Mouse (Mus musculus) layer of hippocampus, postnatal 10 days (tissue): Measurements from ENCODE around the gene Tspan10. TPM values are rescaled to one million over a fixed set of nuclear protein-coding genes. Genes with fewer than 3 reads are reported as not detected.
A peak's percentile ranks its signal among the peaks of the same experiment; 100 is the strongest.
"Not testable (repeated sequence)": the region's sequence is repeated elsewhere in the genome, so short reads cannot be mapped to it uniquely, and the experiment has no call there.

Source experiments
- DNase-seq, 2 experiments: peaks; one replicate each; pipeline ENCODE4 v3.0.0; 2021; ENCODE audit warnings: low spot score in 2 of 2
- long read RNA-seq: library from polyadenylated mRNA; stranded (forward); transcript quantifications from one replicate; pipeline ENCODE4 v2.0.0, GENCODE M21; 2023
- total RNA-seq, 2 experiments: library from RNA; stranded (reverse); gene quantifications; 2 replicates each; pipeline ENCODE4 v1.2.3; 2021

Tspan10 gene
- 10 to 100 TPM in 1 of 2 experiments, not detected in 1; 12.5 TPM for total RNA-seq
- long read RNA-seq, partial matches to known transcripts = 1 of 2 reads
- long read RNA-seq, other reads (novel, unspliced or antisense) = 0 of 2 reads

DNA sequence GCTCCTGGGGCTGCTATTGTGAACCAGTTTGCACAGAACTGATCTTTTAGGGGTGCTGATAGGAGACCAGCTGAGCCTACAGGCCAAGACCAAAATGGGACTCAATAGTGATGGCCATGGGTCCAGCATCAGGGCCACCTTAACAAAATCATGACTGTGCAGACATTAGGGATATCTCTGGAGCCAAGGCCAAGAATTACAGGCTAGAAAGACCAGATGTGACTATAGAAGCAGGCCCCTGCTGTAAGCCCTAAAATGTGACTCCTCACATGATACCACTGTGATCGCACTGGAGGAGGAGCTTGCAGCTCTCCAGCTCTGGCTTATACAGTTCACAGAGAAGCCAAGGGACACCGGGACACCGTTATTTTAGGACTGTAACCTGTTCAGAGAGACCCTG is at the start of gene Tspan10:
Gene Tspan10, plus strand, starts transcription at position 301 of the 400 bp plus-strand sequence.
- DNase-seq = no peak

DNA sequence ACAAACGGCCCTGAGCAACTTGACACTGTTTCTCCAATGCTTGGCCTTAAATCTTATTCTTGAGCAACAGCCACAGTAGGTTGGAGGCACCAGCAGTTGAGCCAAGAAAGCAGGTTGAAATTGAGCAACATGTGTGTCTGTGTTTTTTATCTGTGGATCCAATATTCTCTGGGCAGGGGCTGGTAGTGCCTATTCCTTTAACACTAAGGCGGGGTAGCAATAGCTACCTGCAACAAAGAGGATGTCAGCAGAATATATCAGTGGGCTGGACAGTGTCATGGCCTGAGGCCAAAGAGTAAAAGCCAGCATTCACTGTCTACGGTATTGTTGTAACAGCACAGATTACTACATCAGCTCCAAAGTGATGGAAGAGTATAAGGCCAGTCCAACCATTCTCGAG is 46.8 kb upstream of the Tspan10 start:
- DNase-seq = no peak

GRCm38 (mm10) chr11:120397602-120398001 is 44.8 kb upstream of the Tspan10 start:
- no peak for DNase-seq

DNA sequence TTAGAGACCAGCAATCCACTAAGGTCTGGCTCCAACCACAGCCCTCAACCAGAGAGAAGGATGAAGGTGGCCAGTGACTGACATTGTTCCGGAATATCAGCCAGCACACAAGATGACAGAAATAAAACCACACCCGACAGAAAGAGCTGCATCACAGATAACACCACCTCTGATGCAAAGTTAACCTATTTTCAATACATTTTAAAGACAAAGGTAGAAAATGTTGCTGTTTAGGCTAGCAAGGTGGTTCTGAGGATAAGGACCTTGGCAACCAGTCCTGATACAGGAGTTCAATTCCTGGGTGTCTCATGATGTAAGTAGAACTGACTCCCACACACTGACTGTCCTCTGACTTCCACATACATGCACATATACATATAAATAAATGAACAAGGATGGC is 43.1 kb upstream of the Tspan10 start:
- no peak for DNase-seq

DNA sequence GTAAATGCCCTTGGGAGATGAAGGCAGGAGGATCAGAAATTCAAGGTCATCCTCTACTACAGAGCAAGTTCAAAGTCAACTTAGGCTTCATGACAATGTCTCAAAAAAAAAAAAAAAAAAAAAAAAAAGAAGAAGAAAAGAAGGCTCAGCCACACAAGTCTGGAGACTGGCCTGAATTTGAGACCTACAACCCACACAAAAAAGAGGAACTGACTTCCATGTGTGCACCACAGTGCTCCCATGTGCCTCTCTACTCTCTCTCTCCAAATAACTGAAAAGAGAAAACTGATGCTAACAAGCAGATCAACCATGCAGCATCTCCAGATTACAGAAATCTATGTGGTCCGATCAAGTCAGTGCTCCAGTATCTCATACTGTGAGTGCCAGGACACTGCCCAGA is 37.6 kb upstream of the Tspan10 start:
- no peak for DNase-seq

DNA sequence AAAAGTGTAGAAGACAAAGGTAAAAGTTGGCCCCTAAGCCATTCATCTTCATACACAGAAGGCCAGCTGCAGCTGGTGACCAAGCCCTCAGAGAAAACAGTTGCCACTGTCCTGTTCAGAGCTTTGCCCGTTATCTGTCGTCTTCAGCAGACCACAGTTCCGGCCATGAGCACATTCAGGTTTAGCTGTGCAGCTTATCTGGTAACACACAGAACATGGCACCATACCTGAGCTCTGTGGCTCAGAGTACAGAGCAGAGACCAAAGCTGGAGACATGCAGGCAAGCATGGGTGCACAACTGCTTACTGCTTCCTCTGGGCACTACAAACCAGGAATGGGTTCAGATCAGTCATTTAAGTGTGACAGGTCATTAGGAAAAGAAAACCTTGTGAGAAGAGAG is 36.6 kb upstream of the Tspan10 start:
- no peak for DNase-seq

DNA sequence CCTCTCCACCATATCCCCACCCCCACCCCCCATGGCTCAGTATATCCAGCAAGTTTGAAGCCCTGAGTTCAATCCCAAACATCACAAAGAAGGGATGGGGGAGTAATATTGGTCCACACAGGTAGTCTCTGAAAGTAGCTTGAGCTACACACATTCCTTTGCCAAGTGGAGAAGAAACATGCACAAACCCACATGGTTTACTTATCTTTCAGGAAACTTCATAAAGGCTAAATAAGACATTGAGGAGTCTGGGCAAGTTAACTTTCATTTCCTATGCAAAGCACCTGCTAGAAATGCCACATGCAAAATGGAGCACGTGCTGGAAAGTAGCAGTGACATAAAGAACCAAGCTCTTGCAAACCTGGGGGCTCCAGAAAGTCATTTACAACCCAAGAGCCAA is 36.0 kb upstream of the Tspan10 start:
- no peak for DNase-seq

GRCm38 (mm10) chr11:120413621-120414020 is 28.8 kb upstream of the Tspan10 start:
- DNase-seq = not testable (repeated sequence)

DNA sequence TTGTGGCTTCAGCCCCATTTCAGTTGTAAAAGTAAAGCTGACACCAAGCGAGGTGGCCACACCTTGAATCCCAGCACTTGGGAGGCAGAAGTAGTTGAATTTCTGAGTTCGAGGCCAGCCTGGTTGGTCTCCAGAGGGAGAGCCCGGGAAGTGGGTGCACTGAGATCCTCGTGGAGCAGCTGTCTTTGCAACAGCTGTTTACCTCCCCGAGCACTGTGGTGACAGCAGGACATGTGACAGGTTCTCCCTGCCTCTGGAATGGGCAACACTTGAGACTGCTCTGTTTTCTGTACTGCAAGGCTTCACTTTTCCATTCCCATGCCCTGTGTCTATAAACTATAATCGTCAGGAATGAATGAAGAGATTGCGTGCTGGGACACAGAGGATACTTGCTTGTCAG is 24.6 kb upstream of the Tspan10 start:
- DNase-seq = no peak

- DNase-seq = no peak
Measured at GRCm38 (mm10) chr11:120418592-120418991, 23.9 kb upstream of the Tspan10 start.

- no peak for DNase-seq
Measured at GRCm38 (mm10) chr11:120422651-120423568, 19.5 kb upstream of the Tspan10 start.

GRCm38 (mm10) chr11:120423569-120424295 is 18.7 kb upstream of the Tspan10 start:
- peak; percentile 70 to 73 for DNase-seq

DNA sequence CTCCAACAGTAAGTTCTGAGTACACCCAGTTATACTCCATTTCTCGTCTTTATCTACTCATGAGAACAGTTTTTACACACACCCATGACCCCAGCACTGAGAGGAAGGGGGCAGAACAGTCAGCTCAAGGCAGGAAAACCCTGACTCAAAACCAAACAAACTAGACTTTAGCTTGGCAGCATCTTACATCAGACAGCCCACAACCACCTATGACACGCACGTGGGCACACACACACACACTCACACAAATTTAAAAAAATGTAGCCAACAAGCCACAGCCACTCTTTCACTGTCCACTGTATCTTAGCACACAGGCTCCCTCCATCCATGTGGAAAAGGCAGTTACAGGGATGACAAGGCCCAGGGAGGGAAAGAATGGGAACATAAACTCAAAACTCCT is 15.7 kb upstream of the Tspan10 start:
- DNase-seq = no peak

DNA sequence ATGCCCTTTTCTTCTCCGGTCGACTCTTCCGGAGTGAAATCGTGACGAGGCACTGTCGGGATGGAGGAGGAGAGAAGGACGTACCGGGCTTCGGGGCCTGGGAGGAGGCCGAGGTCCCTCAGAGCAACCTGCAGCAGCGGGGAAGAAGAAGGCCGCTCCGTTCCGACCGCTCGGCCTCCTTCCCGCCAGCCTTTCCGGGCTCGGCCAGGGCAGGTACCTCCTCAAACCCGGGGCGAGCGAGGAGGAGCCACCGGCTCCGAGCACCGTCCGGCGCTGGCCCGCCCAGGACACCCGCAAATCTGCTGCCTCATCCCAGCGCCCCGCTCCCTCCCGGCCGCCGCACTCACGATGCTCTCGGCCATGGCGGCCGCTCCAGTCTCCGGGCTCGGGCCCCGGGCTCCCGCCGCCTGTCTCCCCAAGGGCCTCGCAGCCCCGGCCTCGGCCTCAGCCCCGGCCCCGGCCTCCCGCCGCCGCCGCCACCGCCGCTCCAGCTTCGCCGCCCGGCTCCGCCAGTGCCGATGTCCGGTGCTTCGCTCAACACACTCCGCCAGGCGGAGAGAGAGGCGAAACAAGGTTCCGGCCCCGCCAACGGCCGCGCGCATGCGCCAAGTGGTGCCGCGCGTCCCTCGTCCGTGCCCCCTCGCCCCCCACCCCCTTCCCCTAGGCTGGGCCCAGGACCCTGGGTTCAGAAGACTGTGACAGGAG is 5.1 kb upstream of the Tspan10 start, which contains the start of gene Nploc4:
Gene Nploc4, minus strand, starts transcription at position 557 of the 705 bp plus-strand sequence.
- peak; percentile 92 to 94 for DNase-seq

- no peak for DNase-seq
Measured at GRCm38 (mm10) chr11:120437857-120438385, 4.5 kb upstream of the Tspan10 start.

DNA sequence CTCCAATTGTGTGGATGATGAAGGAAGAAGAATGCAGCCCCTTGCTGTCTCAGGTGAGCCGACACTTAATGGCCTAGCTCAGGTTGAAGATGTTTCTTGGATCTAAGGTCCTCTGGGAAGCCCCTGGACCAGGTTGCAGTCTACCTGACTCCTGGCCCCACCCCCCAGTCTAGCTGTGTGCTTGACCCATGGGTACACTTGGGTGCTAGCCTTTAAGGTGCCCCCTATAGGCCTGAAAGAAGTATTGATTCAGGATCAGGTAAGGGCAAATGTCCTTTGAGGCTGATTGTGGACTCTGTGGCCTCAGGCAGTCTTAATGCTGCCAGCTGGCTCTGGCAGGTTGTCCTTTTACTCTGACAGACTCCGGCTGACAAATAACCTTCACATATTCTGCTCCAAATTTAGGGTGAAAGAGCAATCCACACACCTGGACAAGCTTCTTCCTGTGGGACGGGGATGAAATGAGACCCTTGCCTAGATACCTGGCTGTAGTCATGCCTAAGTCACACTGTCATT is 379 bp downstream of the Tspan10 start:
- DNase-seq = no peak

DNA sequence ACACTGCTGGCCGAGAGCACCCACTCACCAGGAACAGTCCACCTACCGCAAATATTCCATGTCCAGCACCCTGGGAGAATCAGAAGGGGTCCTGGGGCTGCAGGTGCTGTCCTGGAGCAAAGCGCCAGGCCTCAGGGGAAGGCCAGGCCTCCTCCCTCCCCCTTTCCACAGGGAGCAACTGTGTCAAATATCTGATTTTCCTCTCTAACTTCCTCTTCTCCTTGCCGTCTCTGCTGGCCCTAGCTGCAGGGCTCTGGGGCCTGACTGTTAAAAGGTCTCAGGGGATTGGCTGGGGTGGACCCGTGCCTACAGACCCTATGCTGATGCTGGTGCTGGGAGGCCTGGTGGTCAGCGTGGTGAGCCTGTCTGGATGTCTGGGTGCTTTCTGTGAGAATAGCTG is 1.7 kb downstream of the Tspan10 start:
- DNase-seq = no peak

DNA sequence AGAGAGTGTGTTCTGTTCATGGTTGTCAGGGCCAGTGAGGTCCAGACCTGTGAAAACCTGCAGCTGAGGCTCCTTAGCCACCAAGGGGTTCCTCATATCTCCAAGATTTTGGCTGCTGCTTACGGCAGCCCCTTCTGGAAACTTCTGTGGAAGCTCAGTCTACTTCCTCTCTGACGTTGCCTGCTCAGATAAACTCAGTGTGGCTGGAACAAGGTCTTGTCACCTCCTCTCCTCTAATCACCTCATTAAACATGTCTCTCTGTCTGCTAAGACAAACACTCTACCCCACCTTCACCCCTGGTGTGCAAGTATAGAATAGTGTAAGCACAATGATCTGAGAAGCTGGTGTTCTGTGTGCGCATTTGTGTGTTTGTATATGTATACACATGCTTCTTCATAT is 3.0 kb downstream of the Tspan10 start:
- no peak for DNase-seq

DNA sequence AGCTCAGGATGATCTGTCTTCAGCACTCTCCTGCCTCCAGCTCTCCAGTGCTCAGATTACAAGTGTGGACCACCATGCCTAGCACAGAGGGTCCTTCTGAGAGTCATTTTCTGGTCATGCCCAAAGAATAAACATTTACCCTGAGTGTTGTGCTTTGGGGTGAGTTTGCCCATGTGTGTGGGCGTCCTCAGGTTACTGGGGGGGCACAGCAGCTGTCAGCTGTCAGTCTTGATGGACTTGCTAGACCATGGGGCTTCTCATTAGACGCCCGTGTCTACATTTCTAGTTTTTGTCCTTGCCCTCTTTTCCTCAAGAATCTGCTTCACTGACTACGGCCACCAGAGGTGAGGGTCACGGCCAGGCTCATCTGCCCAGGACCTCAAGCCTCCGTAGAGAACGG is 4.7 kb downstream of the Tspan10 start:
- no peak for DNase-seq

DNA sequence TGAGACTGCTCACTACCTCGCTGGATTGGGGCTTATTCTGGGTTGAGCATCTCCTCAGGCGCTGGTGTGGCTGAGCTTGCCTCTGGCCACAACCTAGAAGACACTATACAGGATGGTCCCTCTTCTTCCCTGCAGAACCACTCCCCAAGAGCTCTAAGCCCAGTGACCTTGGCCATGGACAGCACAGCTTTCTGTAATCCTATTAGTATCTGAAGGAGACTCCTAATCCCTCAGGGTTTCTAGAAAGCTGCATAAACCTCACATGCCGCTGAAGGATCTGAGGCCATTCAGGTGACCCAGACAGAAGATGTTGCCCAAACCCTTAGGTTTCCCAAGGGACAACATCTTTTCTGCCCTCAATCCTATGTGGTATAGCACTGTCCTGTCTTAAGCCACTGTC is 9.8 kb downstream of the Tspan10 start:
- DNase-seq = no peak

GRCm38 (mm10) chr11:120453306-120453705 is 10.9 kb downstream of the Tspan10 start, which contains the start of gene Pde6g:
Gene Pde6g (minus strand): TSS chr11:120453500.
- DNase-seq = no peak
